Mouse (Mus musculus) heart, postnatal 0 days (tissue): ENCODE data around the gene Ksr1.

Experiments used
- CTCF ChIP-seq: IDR thresholded peaks from 2 replicates; pipeline ENCODE4 v1.5.1; 2016; ENCODE audit warnings: antibody characterized with exemption, control low read depth, low read depth
- EP300 ChIP-seq: IDR thresholded peaks from 2 replicates; pipeline ENCODE4 v1.6.1; 2016; ENCODE audit warnings: antibody characterized with exemption, low read depth

- TF ChIP-seq EP300, result no peak
- TF ChIP-seq CTCF, result no peak
Measured at GRCm38 (mm10) chr11:79067172-79067571, 79.0 kb downstream of the Ksr1 start.
